Comparison of ENCODE assay signal across 34 mouse cellular contexts in the genomic region with DNA sequence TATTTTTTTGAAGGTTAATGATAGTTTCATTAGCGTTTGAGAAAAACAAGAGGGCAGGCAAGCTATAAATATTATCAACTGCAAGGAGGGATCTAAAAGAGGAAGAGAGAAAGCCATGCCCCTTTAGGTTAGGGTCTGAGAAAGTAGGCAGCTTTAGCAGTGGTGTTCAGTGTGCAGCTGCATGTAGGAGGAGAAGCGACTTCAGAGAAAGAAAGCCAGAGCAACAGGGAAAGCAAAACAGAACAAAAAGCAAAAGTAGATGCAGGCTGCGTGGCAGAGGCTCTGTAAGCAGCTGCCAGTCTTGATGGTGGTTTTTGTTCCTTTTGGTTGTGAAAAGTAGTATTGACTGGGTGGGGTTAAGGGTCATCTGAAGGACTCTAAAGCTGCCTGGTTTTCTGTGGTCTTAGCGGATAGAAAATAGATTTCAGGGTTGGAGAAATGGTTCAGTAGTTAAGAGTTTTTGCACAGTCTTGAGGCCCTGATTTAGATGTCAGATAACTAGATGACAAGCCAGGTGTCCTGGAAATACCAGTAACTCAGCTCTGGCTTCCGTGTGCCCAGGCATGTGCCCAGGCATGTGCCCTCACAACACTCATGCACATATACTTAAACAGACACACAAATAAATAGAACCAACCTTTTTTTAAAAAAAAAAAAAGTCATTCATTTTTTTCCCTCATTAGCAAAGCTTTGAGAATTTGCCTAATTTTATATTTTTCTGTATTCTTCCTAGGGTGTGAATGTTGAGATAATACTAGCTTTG. TPM values are rescaled to one million over a fixed set of nuclear protein-coding genes. Genes with fewer than 3 reads are reported as not detected.
DNase-seq lines count a peak whose midpoint lies in the region; ATAC-seq and TF ChIP-seq lines count a peak whose summit lies in the region.
"Had no signal": no experiment of that assay in that cellular context is flagged by ENCODE, and none has a peak within 500 bp of the region (broad histone marks: within the 10 kb centered on the region; RNA-seq: fewer than 3 reads in every experiment).

No protein-coding gene starts in this region.

- H3K4me3 ChIP-seq in liver, postnatal 0 days (ENCODE audit: low read depth, low read length) = no peak overlapping the region
- H3K4me3 ChIP-seq in CH12.LX (replicated peaks in 1 of 3; ENCODE audit: low read depth in 2 of 3, low read length in 2 of 3, poor library complexity in 1 of 3) = no peak overlapping the region
- H3K4me3 ChIP-seq: embryonic facial prominence, embryonic 13.5 days; heart, adult 2 months; heart, embryonic 13.5 days; limb, embryonic 10.5 days; midbrain, embryonic 12.5 days had no signal

- in situ Hi-C loops in CH12.LX (cut with MboI; ENCODE audit: low pct_ligation_motif_present, low pct_unique_long_range_greater_than_20kb, low sequenced_read_pairs) = no loop called here

- no peaks in the 10 kb centered on the region for H3K27me3 ChIP-seq in liver, postnatal 0 days (ENCODE audit: insufficient read depth, low read length)
- H3K27me3 ChIP-seq in CH12.LX (replicated peaks) = no peaks in the 10 kb centered on the region
- H3K27me3 ChIP-seq: embryonic facial prominence, embryonic 13.5 days; heart, embryonic 13.5 days; midbrain, embryonic 12.5 days; Patski had no signal

- H3K9me3 ChIP-seq in liver, postnatal 0 days (ENCODE audit: low read length) = no peaks in the 10 kb centered on the region
- H3K9me3 ChIP-seq in CH12.LX (replicated peaks; ENCODE audit: low read length) = no peaks in the 10 kb centered on the region
- H3K9me3 ChIP-seq: embryonic facial prominence, embryonic 13.5 days; heart, embryonic 13.5 days; limb, embryonic 10.5 days; midbrain, embryonic 12.5 days had no signal

- TF ChIP-seq RAD21 in CH12.LX (IDR thresholded peaks at IDR 0.05; ENCODE audit: low read depth, low read length) = no peak

- no peak overlapping the region for H3K4me2 ChIP-seq in liver, postnatal 0 days (ENCODE audit: low read depth, low read length)
- peak overlapping the region; percentile 67; the same call in 1 of the 2 replicates for H3K4me2 ChIP-seq in CH12.LX (ENCODE audit: insufficient read depth, low read depth, poor library complexity, severe bottlenecking)
- H3K4me2 ChIP-seq: embryonic facial prominence, embryonic 13.5 days; heart, embryonic 13.5 days; midbrain, embryonic 12.5 days had no signal

- no peak for DNase-seq in liver, postnatal 0 days
- DNase-seq in liver (no peak), CH12.LX (ENCODE audit: extremely low read depth) (peak; percentile 69), ZHBTc4 (ENCODE audit: low read depth, low spot score) (peak; percentile 33)
- DNase-seq in kidney, postnatal 10 days = no peak
- no peak for DNase-seq in ovary, postnatal 14 days (ENCODE audit: low spot score)
- DNase-seq: adrenal gland, postnatal 10 days; cerebellum, adult 2 months; cerebellum, postnatal 25 days; embryo, embryonic 11 days; gastrocnemius, postnatal 14 days; heart, adult 2 months; heart, postnatal 14 days; kidney, adult 11 months; lung, postnatal 10 days; right cerebral cortex, postnatal 4 days had no signal

- no peak overlapping the region for H3K27ac ChIP-seq in liver, postnatal 0 days (ENCODE audit: low read depth)
- peak overlapping the region; percentile 63 for H3K27ac ChIP-seq in CH12.LX (ENCODE audit: insufficient read depth, low read depth)
- H3K27ac ChIP-seq: embryonic facial prominence, embryonic 13.5 days; heart, adult 2 months; heart, embryonic 13.5 days; hindbrain, postnatal 0 days; limb, embryonic 10.5 days; midbrain, embryonic 12.5 days had no signal

- no peak overlapping the region for H3K9ac ChIP-seq in liver, postnatal 0 days (replicated peaks)
- no peak overlapping the region; the same call in 1 of the 2 replicates for H3K9ac ChIP-seq in CH12.LX (ENCODE audit: insufficient read depth, low read depth)
- H3K9ac ChIP-seq: embryonic facial prominence, embryonic 13.5 days; heart, embryonic 13.5 days; midbrain, embryonic 12.5 days had no signal

- H3K79me2 ChIP-seq in CH12.LX (replicated peaks; ENCODE audit: control insufficient read depth, extremely low read depth, insufficient read depth, poor library complexity, severe bottlenecking) = peaks cover 1% of the 10 kb centered on the region; the same call in 1 of the 2 replicates

- peak; percentile 35; the same call in 1 of the 2 replicates for ATAC-seq in liver, postnatal 0 days
- peak; percentile 63 for ATAC-seq in neutrophil, adult 5-6 weeks (ENCODE audit: extremely low read depth, insufficient number of reproducible peaks, low FRiP score, poor library complexity, severe bottlenecking)
- ATAC-seq: activated CD4-positive, CD25-positive, alpha-beta regulatory T cell, adult 4 months; forebrain, embryonic 14.5 days; hindbrain, postnatal 0 days; Patski had no signal

- TF ChIP-seq EP300 in liver, postnatal 0 days (IDR thresholded peaks at IDR 0.05; ENCODE audit: low read depth) = no peak
- TF ChIP-seq EP300 in CH12.LX (IDR thresholded peaks at IDR 0.05; ENCODE audit: low read length) = peak; percentile 60

- 83% methylated on average over 5 of the region's 5 CpGs for WGBS in liver, postnatal 0 days (ENCODE audit: insufficient replicate concordance)

- TF ChIP-seq POLR2A in CH12.LX (IDR thresholded peaks at IDR 0.05; ENCODE audit: low read depth, low read length) = peak; percentile 18; the same call in 1 of the 2 replicates

- no peak for TF ChIP-seq CTCF in liver, postnatal 0 days (IDR thresholded peaks at IDR 0.05; ENCODE audit: low read depth)
- TF ChIP-seq CTCF in CH12.LX (conservative IDR thresholded peaks at IDR 0.05 in 1 of 2, IDR thresholded peaks at IDR 0.05 in 1 of 2; ENCODE audit: low read depth in 2 of 2, low read length in 2 of 2) = no peak

- dilution Hi-C loops in CH12.LX (cut with MboI; ENCODE audit: extremely low pct_ligation_motif_present, extremely low pct_unique_long_range_greater_than_20kb, low sequenced_read_pairs) = no loop called here

- H3K4me1 ChIP-seq in liver, postnatal 0 days (ENCODE audit: insufficient read depth) = no peaks in the 10 kb centered on the region
- peaks cover 0 to 34% of the 10 kb centered on the region in 2 experiments; a peak in 2 of 4 replicates for H3K4me1 ChIP-seq in CH12.LX (ENCODE audit: control insufficient read depth in 1 of 2, insufficient read depth in 2 of 2)
- H3K4me1 ChIP-seq: embryonic facial prominence, embryonic 13.5 days; heart, embryonic 13.5 days; limb, embryonic 10.5 days; midbrain, embryonic 12.5 days had no signal

- peaks cover 90% of the 10 kb centered on the region for H3K36me3 ChIP-seq in liver, postnatal 0 days (replicated peaks; ENCODE audit: insufficient read depth, low read length)
- H3K36me3 ChIP-seq in CH12.LX (replicated peaks in 1 of 2; ENCODE audit: control insufficient read depth in 1 of 2, insufficient read depth in 1 of 2, low read length in 1 of 2) = peaks cover 51 to 86% of the 10 kb centered on the region in 2 experiments

TF ChIP-seq in CH12.LX, 34 proteins besides CTCF, POLR2A, EP300 and RAD21 (continues in another document):
- no peak for TF ChIP-seq SMC3 (IDR thresholded peaks at IDR 0.05; ENCODE audit: low read depth, low read length)
- no peak for TF ChIP-seq ZKSCAN1 (IDR thresholded peaks at IDR 0.05; ENCODE audit: borderline replicate concordance, low read depth, low read length)
- no peak for TF ChIP-seq POLR2AphosphoS2 (IDR thresholded peaks at IDR 0.05; ENCODE audit: low read depth, low read length)
- TF ChIP-seq ZC3H11A (IDR thresholded peaks at IDR 0.05; ENCODE audit: low read depth, low read length) = no peak
- TF ChIP-seq BHLHE40 (IDR thresholded peaks at IDR 0.05; ENCODE audit: low read depth, low read length) = peak; percentile 60
- no peak for TF ChIP-seq TCF12 (IDR thresholded peaks at IDR 0.05; ENCODE audit: low read depth, low read length)
- TF ChIP-seq TBP (conservative IDR thresholded peaks at IDR 0.05; ENCODE audit: low read depth, low read length) = no peak
- TF ChIP-seq ETS1 (conservative IDR thresholded peaks at IDR 0.05; ENCODE audit: low read depth, low read length) = 0 out of 2 replicates have a peak, but pooled peaks have one; percentile 8
- TF ChIP-seq ZNF384 (IDR thresholded peaks at IDR 0.05; ENCODE audit: low read depth, low read length) = no peak
- 0 out of 2 replicates have a peak, but pooled peaks have one; percentile 5 for TF ChIP-seq MYC (IDR thresholded peaks at IDR 0.05; ENCODE audit: low read depth, low read length)
- no peak for TF ChIP-seq NRF1 (IDR thresholded peaks at IDR 0.05; ENCODE audit: low read depth, low read length)
- TF ChIP-seq E2F4 (IDR thresholded peaks at IDR 0.05; ENCODE audit: insufficient replicate concordance, low read depth, low read length) = no peak
- TF ChIP-seq SIN3A (IDR thresholded peaks at IDR 0.05; ENCODE audit: low read length) = peak; percentile 50; the same call in 1 of the 2 replicates
- TF ChIP-seq MAX (IDR thresholded peaks at IDR 0.05; ENCODE audit: low read length) = peak; percentile 47; the same call in 1 of the 2 replicates
- TF ChIP-seq MAFK (IDR thresholded peaks at IDR 0.05; ENCODE audit: insufficient replicate concordance, low read length) = 0 out of 2 replicates have a peak, but pooled peaks have one; percentile 38
- no peak for TF ChIP-seq MAZ (IDR thresholded peaks at IDR 0.05; ENCODE audit: low read depth, low read length)
- TF ChIP-seq HCFC1 (IDR thresholded peaks at IDR 0.05; ENCODE audit: low read depth, low read length) = peak; percentile 28; the same call in 1 of the 2 replicates

RNA-seq across cellular contexts. Expression of a gene that starts 17.3 kb away (rescaled TPM):
- 55.9 and 66.4 TPM in 2 replicates for polyA plus RNA-seq in liver, postnatal 0 days (2015; fragmentation: Nextera tagmentation; extraction: Ambion mirVana)
- total RNA-seq in CH12.LX (2012; rRNA removed) = 156 and 191 TPM in 2 replicates
- 227 and 253 TPM in 2 replicates for total RNA-seq in CH12.LX (2014; rRNA removed)
- 248 and 308 TPM in 2 replicates for polyA plus RNA-seq in CH12.LX (2012; ENCODE audit: insufficient read length, low read depth)
- 50.5 and 58.1 TPM in 2 replicates for total RNA-seq in neutrophil, adult 5-6 weeks (2017)

RNA-seq across cellular contexts. Expression of a gene that starts 22.7 kb away (rescaled TPM):
- 0.12 and 0.19 TPM in 2 replicates for polyA plus RNA-seq in liver, postnatal 0 days (2015; fragmentation: Nextera tagmentation; extraction: Ambion mirVana)
- total RNA-seq in CH12.LX (2012; rRNA removed) = not detected in 2 replicates
- total RNA-seq in CH12.LX (2014; rRNA removed) = not detected in 2 replicates
- 0.89 and 1.1 TPM in 2 replicates for polyA plus RNA-seq in CH12.LX (2012; ENCODE audit: insufficient read length, low read depth)
- total RNA-seq in neutrophil, adult 5-6 weeks (2017) = not detected in 2 replicates
- total RNA-seq: adrenal gland, postnatal 10 days; gastrocnemius, postnatal 14 days; heart, adult 2 months; heart, postnatal 14 days; hindbrain, postnatal 0 days; layer of hippocampus, postnatal 10 days; left cerebral cortex, adult 8-10 months; liver, adult 2 months had no signal
- polyA plus RNA-seq: cerebellum, adult 2 months; forebrain, embryonic 14.5 days; heart, adult 2 months; heart, embryonic 13.5 days; large intestine, adult 2 months; liver, adult 2 months; Patski; testis, adult 2 months had no signal

RNA-seq across cellular contexts. Expression of a gene that starts 29.3 kb away (rescaled TPM):
- 0.04 and 0.06 TPM in 2 replicates for polyA plus RNA-seq in liver, postnatal 0 days (2015; fragmentation: Nextera tagmentation; extraction: Ambion mirVana)
- total RNA-seq in CH12.LX (2012; rRNA removed) = not detected in 2 replicates
- not detected in 2 replicates for total RNA-seq in CH12.LX (2014; rRNA removed)
- 0.07 and 0.23 TPM in 2 replicates for polyA plus RNA-seq in CH12.LX (2012; ENCODE audit: insufficient read length, low read depth)
- total RNA-seq in neutrophil, adult 5-6 weeks (2017) = not detected in 2 replicates
- total RNA-seq: adrenal gland, postnatal 10 days; gastrocnemius, postnatal 14 days; heart, adult 2 months; heart, postnatal 14 days; hindbrain, postnatal 0 days; layer of hippocampus, postnatal 10 days; left cerebral cortex, adult 8-10 months; liver, adult 2 months had no signal
- polyA plus RNA-seq: cerebellum, adult 2 months; forebrain, embryonic 14.5 days; heart, adult 2 months; heart, embryonic 13.5 days; kidney, embryonic 16.5 days; large intestine, adult 2 months; liver, adult 2 months; Patski; testis, adult 2 months had no signal

RNA-seq across cellular contexts. Expression of a gene that starts 40.6 kb away (rescaled TPM):
- polyA plus RNA-seq in liver, postnatal 0 days (2015; fragmentation: Nextera tagmentation; extraction: Ambion mirVana) = not detected in 2 replicates
- total RNA-seq in CH12.LX (2012; rRNA removed) (not detected in 2 replicates), CH12.LX (2014; rRNA removed) (not detected in 2 replicates)
- not detected in 2 replicates for polyA plus RNA-seq in CH12.LX (2012; ENCODE audit: insufficient read length, low read depth)
- total RNA-seq in neutrophil, adult 5-6 weeks (2017) = not detected in 2 replicates
- total RNA-seq: adrenal gland, postnatal 10 days; gastrocnemius, postnatal 14 days; heart, adult 2 months; heart, postnatal 14 days; hindbrain, postnatal 0 days; layer of hippocampus, postnatal 10 days; left cerebral cortex, adult 8-10 months; liver, adult 2 months had no signal
- polyA plus RNA-seq: activated CD4-positive, CD25-positive, alpha-beta regulatory T cell, adult 4 months; C2C12; cerebellum, adult 2 months; embryonic facial prominence, embryonic 13.5 days; forebrain, embryonic 14.5 days; heart, adult 2 months; hindbrain, embryonic 11.5 days; kidney, embryonic 16.5 days; large intestine, adult 2 months; liver, adult 2 months; liver, embryonic 16.5 days; Patski; testis, adult 2 months had no signal

Comparison
In these comparisons a context has a peak if more than half of its experiments do, and no peak if none do; other contexts are left out.
1. DNase-seq: peak in CH12.LX (single experiment) and ZHBTc4 (single experiment); none in liver, postnatal 0 days (single experiment), liver (single experiment), kidney, postnatal 10 days (single experiment) and ovary, postnatal 14 days (single experiment).